Mouse (Mus musculus): ENCODE results near the gene Myh2.

Gene Myh2

GRCm38 (mm10) chr11:67170727-67171126 lies at the start of gene Myh2:
Gene Myh2 (plus strand): TSS chr11:67171027.
- DNase-seq (ENCODE audit: low spot score), result no peak

- no peak for DNase-seq (ENCODE audit: low spot score)
These were observed 45.9 kb upstream of the Myh2 start for GRCm38 (mm10) chr11:67124943-67125342.

GRCm38 (mm10) chr11:67125361-67125760 lies 45.5 kb upstream of the Myh2 start:
- DNase-seq (ENCODE audit: low spot score), result no peak

- DNase-seq (ENCODE audit: low spot score), result no peak
These were observed 37.3 kb upstream of the Myh2 start for GRCm38 (mm10) chr11:67133526-67133925.

- no peak for DNase-seq (ENCODE audit: low spot score)
These were observed 36.2 kb upstream of the Myh2 start for GRCm38 (mm10) chr11:67134654-67135053.

- no peak for DNase-seq (ENCODE audit: low spot score)
These were observed 35.3 kb upstream of the Myh2 start for GRCm38 (mm10) chr11:67135532-67135931.

- no peak for DNase-seq (ENCODE audit: low spot score)
These were observed 31.3 kb upstream of the Myh2 start for GRCm38 (mm10) chr11:67139556-67139955.

- DNase-seq (ENCODE audit: low spot score), result no peak
These were observed 30.7 kb upstream of the Myh2 start for GRCm38 (mm10) chr11:67140175-67140574.

GRCm38 (mm10) chr11:67141031-67141430 lies 29.8 kb upstream of the Myh2 start:
- no peak for DNase-seq (ENCODE audit: low spot score)

GRCm38 (mm10) chr11:67142047-67142446 lies 28.8 kb upstream of the Myh2 start:
- no peak for DNase-seq (ENCODE audit: low spot score)

- DNase-seq (ENCODE audit: low spot score), result no peak
These were observed 27.8 kb upstream of the Myh2 start for GRCm38 (mm10) chr11:67143065-67143464.

GRCm38 (mm10) chr11:67143863-67144498 lies 26.8 kb upstream of the Myh2 start:
- DNase-seq (ENCODE audit: low spot score), result no peak

GRCm38 (mm10) chr11:67144559-67145265 lies 26.1 kb upstream of the Myh2 start:
- no peak for DNase-seq (ENCODE audit: low spot score)

- DNase-seq (ENCODE audit: low spot score), result no peak
These were observed 25.1 kb upstream of the Myh2 start for GRCm38 (mm10) chr11:67145482-67146408.

GRCm38 (mm10) chr11:67146409-67147282 lies 24.2 kb upstream of the Myh2 start:
- no peak for DNase-seq (ENCODE audit: low spot score)

GRCm38 (mm10) chr11:67147283-67147921 lies 23.4 kb upstream of the Myh2 start:
- DNase-seq (ENCODE audit: low spot score), result no peak

GRCm38 (mm10) chr11:67148286-67149012 lies 22.4 kb upstream of the Myh2 start:
- no peak for DNase-seq (ENCODE audit: low spot score)

GRCm38 (mm10) chr11:67150237-67150636 lies 20.6 kb upstream of the Myh2 start:
- no peak for DNase-seq (ENCODE audit: low spot score)

GRCm38 (mm10) chr11:67151159-67151558 lies 19.7 kb upstream of the Myh2 start:
- no peak for DNase-seq (ENCODE audit: low spot score)

All from spleen, adult 12 weeks (tissue).